Mouse (Mus musculus) thymus, postnatal 4 days (tissue): ENCODE measurements around the gene Gkn1.

ENCODE experiments used
- DNase-seq: peaks from one replicate; pipeline ENCODE4 v3.0.0; 2021

Gene Gkn1

GRCm38 (mm10) chr6:87350829-87351228, at the start of gene Gkn1:
Gkn1 (minus strand) TSS chr6:87350942.
- no peak for DNase-seq

GRCm38 (mm10) chr6:87399886-87400566, 49.3 kb upstream of the Gkn1 start:
- DNase-seq, result peak; percentile 61

- DNase-seq, result peak; percentile 92
Measured at GRCm38 (mm10) chr6:87399137-87399536, 48.4 kb upstream of the Gkn1 start.

DNA sequence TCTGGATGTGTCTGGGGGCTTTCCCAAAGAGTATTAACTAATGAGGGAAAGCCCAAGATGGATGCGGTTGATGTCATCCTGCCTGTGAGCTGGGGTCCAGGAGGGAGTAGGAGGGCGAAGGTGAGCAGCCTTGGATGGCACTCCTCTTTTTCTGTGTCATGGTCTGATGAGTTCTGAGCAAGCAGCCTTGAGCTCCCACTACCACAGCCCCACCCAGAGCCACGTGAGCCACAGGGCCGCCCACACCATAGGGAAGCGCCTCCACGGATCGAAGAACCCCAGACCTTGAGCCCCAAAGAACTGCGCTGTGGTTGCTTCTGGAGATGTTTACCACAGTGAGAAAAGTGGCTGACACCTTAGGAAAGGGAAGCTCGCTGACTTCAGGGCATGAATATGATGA, 44.0 kb upstream of the Gkn1 start:
- peak; percentile 30 for DNase-seq

DNA sequence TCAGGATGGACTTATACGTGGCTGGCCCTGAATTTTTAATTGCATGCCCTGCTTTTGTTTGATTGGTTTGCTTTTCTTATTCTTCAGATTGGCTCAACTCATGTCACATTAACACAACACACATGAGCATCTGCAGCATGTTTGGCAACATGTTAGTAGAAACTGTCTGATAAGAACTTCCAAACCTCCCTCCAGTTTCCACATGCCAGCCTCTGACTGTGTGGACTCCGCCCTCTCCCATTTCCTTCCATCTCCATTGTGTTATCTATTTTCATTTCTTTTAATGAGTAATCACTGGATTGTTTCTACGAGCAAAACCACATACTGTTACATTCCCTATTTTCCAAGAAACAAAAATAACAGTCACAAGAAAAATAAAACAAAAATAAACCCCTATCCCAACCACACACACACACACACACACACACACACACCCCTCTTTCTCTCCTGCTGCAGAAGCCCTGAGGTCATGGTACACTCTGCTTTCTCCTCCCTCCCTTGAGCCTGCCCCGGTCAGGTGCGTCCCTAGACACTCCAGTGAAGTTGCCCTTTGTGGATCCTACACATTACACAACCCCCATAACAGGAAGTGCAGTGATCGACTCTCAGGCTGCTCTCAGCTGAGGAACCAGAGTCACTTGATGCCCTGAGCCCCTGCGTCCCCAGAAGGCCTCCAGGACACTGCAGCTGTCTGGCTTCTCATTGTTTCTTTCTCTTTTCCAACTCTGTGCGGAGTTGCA, 42.9 kb upstream of the Gkn1 start:
- DNase-seq, result no peak

DNA sequence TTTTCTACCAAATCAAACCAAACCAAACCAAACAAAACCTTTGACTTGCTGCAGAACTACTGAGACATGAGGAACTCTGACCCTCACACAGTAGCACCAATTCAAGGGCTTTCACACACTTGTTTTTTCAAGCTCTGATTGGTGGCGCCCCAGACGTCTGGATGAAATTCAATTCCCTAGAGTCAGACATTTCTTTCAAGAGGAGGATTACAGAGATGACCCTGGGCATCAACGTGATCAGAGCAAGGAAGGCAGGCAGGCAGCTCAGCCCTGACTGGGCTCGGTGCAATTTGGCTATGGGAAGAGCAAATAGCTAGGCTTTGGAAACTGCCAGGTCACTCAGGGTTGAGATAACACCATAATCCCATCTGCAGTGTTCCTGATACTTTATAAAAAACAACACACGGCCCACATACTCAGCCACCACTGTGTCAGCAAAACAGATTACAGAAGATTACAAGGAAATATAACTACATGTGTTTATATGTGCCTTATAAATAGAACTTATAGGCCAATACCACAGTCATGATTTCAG, 38.8 kb upstream of the Gkn1 start:
- DNase-seq, result no peak

- no peak for DNase-seq
Measured at GRCm38 (mm10) chr6:87388877-87389276, 38.1 kb upstream of the Gkn1 start, which contains the start of gene Gkn3. Gkn3 (minus strand) TSS chr6:87388935.

DNA sequence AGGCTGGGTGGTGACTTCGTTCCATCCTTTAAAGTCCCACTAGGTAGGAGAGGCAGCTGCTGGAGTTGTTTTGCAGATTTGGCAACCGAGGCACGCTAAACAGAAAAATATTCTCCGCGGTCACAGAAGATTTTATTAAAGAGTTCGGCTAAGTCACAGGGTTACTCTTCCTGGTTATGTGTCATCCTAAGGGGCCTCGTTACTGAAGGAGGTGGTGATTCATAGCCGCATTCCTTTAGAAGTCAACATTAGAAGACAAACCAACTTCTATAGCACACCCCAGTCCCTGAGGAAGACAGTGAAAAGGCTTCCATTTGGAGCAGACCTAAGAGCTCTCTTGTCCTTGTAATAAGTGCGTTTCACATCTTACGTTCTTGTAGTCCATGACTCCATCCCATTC, 35.9 kb upstream of the Gkn1 start:
- DNase-seq, result no peak

GRCm38 (mm10) chr6:87386203-87386602, 35.5 kb upstream of the Gkn1 start:
- DNase-seq, result peak; percentile 68

DNA sequence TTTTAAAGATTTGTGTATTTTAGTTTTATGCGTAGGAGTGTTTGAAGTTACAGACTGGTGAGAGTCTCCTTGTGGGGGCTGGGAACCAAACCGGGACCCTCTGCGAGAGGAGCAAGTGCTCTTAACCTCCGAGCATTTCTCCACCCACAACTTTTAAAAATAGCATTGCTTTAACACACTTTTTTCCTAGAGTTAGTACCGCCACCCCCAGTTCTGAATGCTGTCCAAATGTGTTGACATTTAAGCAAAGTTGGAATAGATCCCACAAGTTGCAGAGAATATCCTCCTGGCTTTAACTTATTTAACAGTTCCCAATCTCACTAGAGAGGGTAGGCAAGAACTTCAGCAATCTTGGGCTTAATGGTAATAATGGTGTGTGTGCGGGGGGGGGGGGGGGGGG, 34.0 kb upstream of the Gkn1 start:
- no peak for DNase-seq

DNA sequence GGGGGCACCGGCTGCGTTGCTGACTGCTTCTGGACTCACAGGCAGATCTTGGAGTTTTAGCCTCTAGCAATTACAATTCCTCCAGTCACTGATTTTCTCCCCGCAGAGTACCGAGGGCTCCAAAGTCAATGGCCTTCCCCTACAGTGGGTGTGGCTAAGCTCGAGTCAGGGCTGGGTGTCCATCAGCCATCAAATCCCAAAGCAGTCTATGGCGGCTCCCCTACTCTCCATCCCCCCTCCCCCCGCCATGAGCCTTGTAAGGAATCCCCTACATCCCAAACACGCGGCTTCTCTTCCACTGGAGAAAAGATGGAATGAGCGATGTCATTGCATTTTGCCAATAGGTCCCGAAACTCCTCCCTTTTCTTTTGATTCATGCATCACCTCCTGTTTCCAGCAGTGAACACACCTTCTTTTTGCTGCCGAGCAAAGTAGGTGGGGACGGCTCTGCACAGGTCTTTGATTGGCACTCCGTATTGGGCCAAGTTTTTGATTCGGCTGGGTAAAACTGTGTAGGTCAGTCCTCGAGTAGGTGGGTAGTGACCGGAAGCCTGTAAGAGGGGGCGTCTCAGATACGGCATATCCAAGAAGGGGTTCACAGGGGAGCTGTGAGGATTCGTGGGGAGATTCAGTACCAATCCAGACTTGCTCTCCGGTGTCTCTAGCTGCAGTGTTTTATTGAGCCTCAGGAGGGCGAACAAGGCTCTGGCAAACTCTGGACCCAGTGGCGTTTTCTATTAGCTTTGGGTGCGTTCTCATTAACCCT, 33.4 kb upstream of the Gkn1 start:
- peak; percentile 19 for DNase-seq

GRCm38 (mm10) chr6:87373057-87373456, 22.3 kb upstream of the Gkn1 start, which contains the start of gene Gkn2:
Gkn2 (plus strand) TSS chr6:87373357.
- no peak for DNase-seq

GRCm38 (mm10) chr6:87369223-87369622, 18.5 kb upstream of the Gkn1 start:
- no peak for DNase-seq

DNA sequence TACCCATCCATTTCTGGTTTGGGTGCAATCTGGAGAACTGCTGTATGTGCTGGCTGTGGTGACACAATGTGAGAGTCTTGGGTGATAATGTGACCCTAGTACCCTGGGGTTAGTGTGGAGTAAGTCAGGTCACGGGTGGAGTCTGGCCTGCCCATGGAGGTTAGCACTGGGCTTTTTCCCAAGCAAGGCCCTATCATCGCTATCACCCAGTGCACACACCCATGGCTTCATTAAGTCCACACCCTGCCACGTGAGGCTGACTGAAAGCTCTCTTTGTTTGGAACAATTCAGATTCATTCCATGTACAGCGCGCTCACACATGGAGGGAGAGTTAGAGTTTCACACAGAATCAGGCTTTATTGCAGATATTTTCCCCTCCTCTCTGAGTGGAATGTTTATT, 3.7 kb upstream of the Gkn1 start:
- no peak for DNase-seq

DNA sequence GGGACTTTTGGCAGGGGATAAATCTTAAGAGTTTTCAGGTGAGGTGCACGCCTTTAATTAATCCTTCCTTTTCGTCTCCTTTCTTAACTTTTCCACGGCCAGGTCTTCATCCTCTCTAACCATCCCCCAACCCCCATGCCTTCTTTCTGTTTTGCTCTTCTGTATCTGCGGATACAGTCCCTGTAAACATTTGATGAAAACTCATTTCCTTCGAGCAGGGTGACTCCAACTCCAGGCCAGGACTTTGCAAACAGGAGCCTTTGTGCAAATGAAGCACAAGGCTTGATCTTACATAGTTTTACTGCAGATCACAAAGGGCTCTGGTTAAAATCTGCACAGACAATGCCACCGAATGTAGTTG, 14.8 kb downstream of the Gkn1 start:
- no peak for DNase-seq

GRCm38 (mm10) chr6:87335091-87335934, 15.4 kb downstream of the Gkn1 start, which contains the start of gene Antxr1:
Antxr1 (minus strand) TSS chr6:87335821.
- DNase-seq, result peak; percentile 74

DNA sequence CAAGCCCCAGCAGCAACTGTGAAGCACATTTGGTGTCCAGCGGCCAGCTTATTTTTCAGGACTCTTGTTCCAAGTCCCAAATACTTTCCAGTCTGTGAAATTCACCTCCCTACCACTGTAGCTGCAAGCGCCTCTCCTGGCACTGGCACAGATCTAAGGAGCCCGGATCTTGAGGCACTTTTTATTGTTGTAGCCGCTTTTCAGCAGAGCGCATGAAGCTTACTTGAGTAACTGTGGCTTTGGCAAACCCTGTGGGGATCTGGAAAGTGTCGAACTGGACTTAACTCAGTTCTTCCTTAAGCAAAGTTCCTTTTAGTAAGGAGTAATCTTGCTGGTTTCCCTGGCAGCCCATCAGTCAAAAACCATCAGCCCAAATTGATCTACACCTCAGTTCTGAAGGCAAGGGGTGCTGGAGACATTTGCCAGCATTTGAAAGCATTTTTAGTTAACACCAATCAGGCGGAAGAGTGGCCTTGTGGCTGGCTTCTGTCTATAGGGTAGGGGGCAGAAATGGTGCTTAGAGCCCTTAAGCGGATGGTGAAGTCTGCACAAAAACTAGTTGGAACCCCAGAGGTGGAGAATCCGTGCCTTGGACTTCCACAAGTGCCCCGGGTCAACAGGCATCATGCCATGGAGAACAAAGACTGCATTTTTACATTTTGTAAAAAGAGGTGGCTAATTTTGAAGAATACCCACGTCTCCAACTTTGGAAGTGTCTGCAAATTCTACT, 16.2 kb downstream of the Gkn1 start:
- DNase-seq, result no peak

- DNase-seq, result no peak
Measured at GRCm38 (mm10) chr6:87332380-87332779, 18.4 kb downstream of the Gkn1 start.

- no peak for DNase-seq
Measured at GRCm38 (mm10) chr6:87328265-87329173, 22.2 kb downstream of the Gkn1 start.

DNA sequence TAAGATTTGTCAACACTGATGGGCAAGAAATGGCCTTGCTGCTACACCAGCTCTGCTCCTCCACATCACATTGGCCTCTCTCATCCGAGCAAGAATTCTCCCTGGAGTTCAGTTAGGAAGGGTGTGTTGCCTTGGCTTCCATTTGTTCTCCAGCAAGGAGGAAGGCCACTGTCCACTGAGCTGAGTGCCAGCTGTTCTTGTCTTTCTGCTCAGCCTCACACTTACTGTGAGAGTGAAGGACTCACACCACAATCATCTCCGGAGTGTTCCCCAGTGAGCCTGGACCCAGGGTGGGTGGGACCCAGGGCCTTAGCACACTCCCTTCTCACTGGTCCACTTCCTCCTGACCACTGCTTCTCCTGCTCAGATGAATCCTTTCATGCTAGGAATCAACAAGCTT, 23.8 kb downstream of the Gkn1 start:
- no peak for DNase-seq

DNA sequence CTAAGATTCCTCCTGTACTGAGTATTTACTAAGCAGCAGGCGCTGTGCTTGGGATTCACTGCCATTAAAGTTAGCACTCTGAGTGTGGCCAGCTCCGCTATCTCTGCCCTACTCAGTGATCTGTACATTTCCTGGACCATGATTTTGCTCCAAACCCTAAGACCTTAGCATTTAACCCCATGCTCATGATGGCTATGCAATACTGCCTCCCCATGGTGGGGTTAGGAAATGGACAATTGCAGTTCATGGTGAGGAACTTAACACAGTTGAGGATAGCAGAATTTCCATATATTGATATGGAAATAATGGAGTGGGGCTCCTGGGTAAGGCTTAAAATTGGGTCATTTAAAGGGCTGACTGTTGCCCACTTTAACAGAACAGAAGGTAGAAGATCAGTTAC, 27.4 kb downstream of the Gkn1 start:
- DNase-seq, result peak; percentile 72
